Mouse (Mus musculus) thymus, adult 18-20 months (tissue): Measurements from ENCODE around the gene Dscaml1.

Experiments used
- DNase-seq, 2 experiments: peaks; one replicate each; pipeline ENCODE4 v3.0.0; 2022; ENCODE audit warnings: mixed read lengths in 2 of 2

Gene Dscaml1

DNA sequence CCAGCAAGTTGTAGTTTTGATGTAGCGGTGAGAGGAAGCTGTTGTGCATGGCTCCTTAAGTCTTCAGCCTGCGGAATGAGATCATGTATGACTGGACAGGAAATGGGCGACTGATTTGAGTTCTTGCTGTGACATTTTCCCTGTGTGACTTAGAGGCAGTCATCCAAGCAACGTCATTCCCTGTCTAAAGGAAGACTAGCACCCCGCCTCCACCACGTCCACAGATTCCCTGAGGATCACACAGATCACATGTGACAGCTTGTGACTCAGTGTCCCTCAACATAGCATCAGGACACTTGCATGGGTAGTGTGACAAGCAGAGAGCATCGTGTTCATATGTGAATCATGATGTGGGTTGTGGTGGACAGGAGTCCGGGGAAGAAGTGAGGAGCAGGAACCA is 147.6 kb downstream of the Dscaml1 start:
- no peak for DNase-seq

DNA sequence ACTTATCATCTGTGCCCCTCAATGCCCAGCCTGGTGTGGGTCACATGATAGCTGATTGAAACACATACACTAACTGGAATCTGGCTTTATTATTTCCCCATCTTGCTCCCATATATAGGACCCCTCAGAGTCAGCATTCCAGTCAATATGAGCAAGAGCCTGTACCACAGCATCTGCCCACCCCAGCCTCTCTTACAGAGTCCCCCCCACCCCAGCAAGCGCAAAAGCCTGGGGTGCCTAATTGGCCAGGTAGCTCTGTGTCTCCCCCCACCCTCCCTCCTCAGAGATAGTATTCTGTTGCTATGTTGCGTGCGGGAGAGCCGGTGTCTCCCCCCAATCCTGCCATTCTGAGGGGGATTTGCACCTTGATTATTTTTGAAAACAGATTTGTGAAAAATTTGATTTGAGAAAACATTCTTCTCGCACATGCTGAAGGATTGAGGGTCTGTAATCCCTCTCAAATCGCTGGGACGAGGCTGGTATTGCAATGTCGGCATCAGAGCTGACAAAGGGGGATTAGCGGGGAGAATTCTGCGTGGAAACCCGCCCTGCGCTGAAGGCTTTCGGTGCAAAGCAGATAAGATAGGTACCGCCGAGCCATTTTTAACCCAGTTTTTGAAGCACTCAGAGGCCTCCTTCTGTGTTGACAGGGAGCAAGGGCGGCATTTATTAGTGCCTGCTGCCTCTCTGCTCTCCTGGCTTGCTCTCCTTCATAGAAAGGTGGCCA is 153.8 kb downstream of the Dscaml1 start:
- no peak for DNase-seq

- DNase-seq = no peak
Observed at GRCm38 (mm10) chr9:45586475-45586874, 160.0 kb downstream of the Dscaml1 start.

DNA sequence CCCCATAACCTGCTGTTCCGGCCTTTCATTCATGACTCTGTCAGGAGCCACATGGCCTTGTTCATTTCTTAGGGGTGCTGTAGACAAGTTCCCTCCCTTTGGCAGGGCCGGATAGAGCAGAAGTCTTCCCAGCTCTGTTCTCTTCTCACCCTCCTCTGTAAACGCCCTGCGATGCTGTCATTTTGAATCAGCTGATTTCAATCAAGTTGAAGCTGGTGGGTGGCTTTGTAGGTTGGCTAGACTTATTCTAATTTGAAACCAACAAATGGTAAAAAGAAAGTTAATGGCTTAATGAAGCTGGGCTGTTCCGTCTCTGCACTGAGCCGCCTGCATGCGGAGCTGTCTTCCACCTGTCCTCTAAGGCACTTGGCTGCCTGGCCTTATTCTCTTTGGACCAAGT is 161.3 kb downstream of the Dscaml1 start:
- no peak for DNase-seq

DNA sequence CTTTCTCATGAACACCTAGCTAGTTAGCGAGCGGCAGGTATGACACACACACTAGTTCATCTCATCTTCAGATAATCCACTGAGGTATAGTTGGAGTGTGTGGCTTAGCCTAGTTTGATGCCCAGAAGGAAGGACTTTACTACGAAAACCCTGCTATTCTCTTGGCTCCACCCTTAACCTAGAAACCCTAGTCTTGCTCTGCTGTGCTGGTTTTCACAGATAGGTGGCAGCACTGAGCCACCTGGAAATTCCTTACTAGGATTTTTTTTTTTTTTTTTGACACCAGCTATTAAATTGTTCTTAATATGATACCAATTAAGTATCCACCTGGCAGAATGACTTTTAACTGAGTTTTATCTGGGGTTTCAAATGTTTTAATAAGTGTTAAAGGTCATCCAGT is 163.4 kb downstream of the Dscaml1 start:
- no peak for DNase-seq

DNA sequence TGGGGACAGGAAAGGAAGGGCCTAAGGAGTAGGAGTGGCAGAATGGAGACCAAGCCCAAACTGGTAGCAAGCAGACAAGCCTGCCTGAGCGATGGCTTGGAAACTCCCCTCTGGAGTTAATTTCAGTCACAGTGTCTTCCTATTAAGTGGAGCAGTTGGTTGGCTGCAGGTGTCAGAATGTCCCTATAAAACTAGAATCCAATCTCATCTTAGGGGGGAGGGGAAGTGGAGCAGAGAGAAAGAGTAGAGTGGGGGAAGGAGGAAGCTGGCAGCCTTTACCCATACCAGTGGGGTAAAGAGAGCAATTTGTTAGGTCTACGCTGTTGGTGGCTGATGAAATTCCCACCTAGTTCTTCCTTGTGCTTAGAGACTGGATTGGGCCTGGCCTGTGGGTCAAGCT is 164.6 kb downstream of the Dscaml1 start:
- no peak for DNase-seq

DNA sequence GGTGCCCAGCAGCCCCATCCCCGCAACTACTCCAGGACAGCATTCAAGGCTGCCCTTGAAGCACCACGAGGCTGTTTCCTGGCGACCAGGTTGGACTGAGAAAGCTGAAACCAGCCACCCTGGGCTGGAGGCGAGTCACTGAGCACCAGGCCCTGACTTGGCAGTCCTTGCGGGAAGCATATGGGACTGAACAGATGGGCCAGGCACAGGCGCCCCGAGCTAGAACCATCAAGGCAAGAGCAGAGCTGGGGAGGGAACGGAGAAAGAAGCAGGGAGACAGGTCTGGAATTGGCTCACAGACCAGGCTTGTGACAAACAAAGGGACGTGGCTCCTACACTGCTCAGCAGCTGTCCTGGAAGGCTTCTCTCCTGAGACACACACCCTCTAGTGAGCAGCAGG is 165.9 kb downstream of the Dscaml1 start:
- DNase-seq = no peak

GRCm38 (mm10) chr9:45598117-45598516 is 171.7 kb downstream of the Dscaml1 start:
- no peak for DNase-seq

GRCm38 (mm10) chr9:45599377-45599776 is 172.9 kb downstream of the Dscaml1 start:
- DNase-seq = no peak

DNA sequence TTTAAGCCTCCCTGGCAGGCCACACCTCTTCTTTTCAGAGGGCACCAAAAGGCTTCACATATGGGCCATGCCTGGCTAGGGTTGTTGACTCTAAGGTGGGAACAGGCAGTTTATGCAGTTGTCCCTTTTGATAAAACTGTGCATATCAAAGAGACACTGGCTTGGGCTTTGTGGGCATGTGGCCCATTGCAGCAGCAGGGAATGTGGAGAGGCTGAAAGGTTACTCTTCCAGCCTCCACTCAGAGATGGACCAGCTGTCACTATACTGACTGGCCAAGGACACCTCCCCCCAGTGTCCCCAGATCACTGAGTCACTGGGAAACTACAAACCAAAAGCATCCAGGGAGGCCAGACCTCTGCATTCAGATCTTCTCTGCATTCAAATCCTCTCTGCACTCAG is 180.9 kb downstream of the Dscaml1 start:
- DNase-seq = no peak

GRCm38 (mm10) chr9:45608097-45609031 is 181.9 kb downstream of the Dscaml1 start:
- DNase-seq = no peak

GRCm38 (mm10) chr9:45610336-45611060 is 184.1 kb downstream of the Dscaml1 start:
- DNase-seq = no peak

DNA sequence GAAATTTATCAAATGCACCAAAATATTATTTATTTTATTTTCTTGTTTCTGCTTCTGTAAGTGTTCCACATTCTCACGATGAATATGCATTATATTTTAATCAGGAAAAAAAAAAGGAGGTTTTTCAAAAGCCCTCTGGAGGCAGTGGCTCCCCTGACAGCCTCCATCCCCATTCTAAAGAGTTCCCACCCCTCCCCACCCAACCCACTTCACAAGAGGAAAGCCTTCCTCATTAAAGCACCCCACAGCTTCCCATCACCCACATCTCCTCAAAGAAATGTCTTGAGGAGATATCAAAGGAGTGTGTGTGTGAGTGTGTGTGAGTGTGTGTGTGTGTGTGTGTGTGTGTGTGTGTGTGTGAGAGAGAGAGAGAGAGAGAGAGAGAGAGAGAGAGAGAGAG is 188.2 kb downstream of the Dscaml1 start:
- no peak for DNase-seq

DNA sequence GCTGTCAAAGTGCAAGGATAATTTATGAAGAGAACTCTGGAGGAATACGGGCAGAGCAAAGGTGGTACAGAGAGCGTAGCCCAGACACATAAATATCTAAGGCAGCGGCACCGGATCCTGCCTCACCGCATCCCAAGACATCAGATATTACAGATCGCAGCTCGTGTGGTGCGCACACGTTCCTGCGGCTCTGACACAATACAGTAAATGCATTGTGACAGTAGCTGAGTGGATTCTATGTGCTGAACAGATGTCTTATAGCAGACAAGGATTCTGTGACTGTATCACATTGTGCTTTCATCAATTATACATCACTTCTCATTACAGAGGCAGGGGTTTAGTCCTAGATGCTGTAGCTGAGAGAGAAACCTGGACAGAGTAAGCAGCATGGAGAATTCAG is 191.5 kb downstream of the Dscaml1 start:
- no peak for DNase-seq

- DNase-seq = no peak
Observed at GRCm38 (mm10) chr9:45618443-45618842, 192.0 kb downstream of the Dscaml1 start.

GRCm38 (mm10) chr9:45620049-45620448 is 193.6 kb downstream of the Dscaml1 start:
- no peak for DNase-seq

DNA sequence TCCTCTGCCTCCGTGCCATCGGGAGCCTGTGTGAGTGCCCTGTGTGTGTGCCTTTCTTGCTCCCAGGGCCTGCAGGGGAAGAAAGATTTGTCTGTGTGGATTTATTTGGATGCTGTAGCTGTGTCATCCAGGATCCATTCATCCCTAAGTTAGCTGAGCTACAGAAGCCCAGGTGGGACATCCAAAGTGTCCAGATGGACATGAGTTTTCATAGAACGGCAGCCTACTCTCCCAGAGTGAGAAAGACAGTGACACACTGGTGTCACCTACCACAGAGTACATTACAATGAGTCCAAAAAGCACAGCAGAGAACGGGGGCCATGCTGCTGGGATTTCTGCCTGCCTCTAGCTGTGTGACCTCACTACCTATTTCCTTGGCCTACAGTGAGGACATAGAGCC is 194.5 kb downstream of the Dscaml1 start:
- no peak for DNase-seq

DNA sequence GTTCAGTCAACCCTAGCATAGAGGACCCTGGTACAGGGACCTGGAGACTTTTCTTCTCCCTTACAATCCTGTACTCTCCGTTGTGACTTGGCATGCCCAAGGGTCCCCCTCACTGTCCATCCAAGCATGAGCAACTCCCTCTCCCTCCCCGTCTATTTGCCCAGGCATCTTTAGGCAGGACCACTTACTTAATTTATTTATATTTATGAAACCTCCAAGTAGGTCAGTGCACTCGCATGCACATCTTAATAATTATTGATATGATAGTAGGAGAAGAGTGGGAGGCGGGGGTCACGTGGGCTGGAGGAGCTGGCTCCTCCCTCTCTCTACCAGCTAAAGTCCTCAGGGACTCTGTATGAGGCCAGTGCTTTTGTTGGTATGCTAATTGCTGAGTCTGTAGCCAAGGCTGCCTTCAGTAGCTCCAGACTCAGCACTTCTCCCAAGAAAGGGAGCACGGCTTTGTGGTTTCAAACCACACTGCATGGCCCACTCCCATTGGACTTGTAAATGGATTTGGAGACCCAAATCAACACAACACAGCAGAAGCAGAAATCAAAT is 199.5 kb downstream of the Dscaml1 start:
- DNase-seq = no peak

DNA sequence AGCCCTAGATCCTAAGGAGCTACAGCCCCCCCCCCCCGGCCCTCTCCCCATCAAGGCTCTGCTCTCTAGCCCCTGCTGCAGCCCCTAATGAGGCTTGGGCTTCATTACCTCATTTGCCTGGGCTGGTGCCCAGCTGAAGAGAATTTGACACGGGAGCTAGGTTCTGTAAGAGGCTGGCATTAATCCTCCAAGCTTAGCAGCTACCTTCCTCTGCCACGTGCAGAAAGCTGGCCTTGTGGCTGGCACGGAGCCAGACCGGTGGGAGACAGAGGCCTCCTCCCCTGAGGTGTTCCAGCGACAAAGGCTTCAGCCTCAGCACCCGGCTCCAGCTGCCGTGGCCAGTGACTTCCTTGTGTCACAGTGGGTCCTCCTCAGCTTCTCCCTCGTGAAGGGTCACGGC is 206.1 kb downstream of the Dscaml1 start:
- no peak for DNase-seq

DNA sequence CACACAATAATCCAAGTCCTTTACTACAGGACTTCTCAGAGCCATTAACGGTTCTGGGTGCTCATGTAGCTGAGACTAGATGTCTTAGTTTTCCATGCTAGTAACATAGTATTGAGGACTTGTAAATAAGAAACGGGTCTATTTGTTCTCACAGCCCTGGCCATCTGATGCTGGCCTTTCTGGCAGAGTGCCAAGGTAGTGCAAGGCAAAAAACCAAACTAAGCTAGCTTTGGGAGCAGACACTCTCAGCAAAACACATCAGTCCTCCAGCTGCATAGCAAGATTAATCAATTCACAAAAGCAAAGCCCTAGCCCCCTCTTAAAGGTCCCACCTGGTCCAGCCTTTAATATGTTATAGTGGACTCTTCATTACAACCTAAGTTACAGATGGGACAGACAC is 206.6 kb downstream of the Dscaml1 start:
- DNase-seq = no peak

DNA sequence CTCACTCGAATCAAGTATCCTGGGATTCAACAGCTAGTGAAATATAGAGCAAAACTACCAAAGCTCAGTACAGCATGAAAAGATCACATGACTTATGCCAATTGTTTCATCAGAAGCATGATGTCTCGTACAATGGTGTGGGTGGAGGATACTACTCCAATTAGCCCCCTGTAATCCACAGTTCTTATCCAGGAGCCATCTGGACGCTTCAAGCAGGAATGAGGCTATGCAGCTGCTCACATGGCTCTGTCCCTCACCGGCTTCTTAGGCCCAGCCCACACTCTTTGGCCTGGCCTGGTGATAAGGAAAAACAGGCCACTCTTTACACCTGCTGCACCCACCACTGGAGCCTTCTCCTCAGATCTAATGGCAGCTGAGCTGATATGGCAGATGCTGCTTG is 208.6 kb downstream of the Dscaml1 start:
- no peak for DNase-seq

DNA sequence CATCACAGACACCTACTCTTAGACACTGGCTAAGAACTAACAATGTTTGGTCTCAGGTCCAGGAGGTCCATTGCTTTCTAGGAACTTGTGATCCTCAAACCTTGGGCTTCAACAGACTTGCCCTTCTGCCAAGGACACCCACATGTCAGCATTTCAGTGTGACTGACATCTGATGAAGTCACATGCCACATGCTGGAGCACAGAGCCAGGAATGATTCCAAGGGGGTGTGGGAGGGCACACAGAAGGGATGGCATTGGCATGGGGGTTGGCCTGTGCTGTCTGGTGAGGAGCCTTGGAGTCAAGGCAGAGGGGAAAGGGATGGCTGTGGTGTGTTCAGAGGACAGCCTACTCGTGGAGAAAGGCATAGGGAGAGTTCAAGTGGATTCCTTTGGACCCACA is 210.9 kb downstream of the Dscaml1 start:
- DNase-seq = no peak
